Mouse (Mus musculus): ENCODE measurements around the gene Htr5b. TPM values are rescaled to one million over a fixed set of nuclear protein-coding genes. Genes with fewer than 3 reads are reported as not detected.

Htr5b gene
- polyA plus RNA-seq, 1 experiment from 2014 or later = 0.14 TPM

GRCm38 (mm10) chr1:121549456-121549855 lies 21.2 kb upstream of the Htr5b start:
- H3K27me3 ChIP-seq (ENCODE audit: insufficient read depth, low read length) = no peaks in the 10 kb centered on the region
- peak; percentile 38 for TF ChIP-seq CTCF (IDR thresholded peaks at IDR 0.05; ENCODE audit: low read depth)
- DNase-seq (peak; percentile 7), ATAC-seq (ENCODE audit: insufficient read depth) (no peak)
- H3K4me1 ChIP-seq (ENCODE audit: insufficient read depth) = no peaks in the 10 kb centered on the region
- H3K9me3 ChIP-seq (ENCODE audit: low read depth, low read length) = no peaks in the 10 kb centered on the region
- no peak overlapping the region for H3K4me3 ChIP-seq (ENCODE audit: low read depth, low read length)
- H3K9ac ChIP-seq = no peak overlapping the region
- no peak overlapping the region for H3K4me2 ChIP-seq
- 67% methylated on average over 4 of the region's 4 CpGs for WGBS
- peaks cover 23% of the 10 kb centered on the region for H3K36me3 ChIP-seq (ENCODE audit: insufficient read depth)
- no peak overlapping the region for H3K27ac ChIP-seq (ENCODE audit: low read depth)

- Histone ChIP-seq H3K9me3 (ENCODE audit: low read depth, low read length) (no peaks in the 10 kb centered on the region), H3K4me3 (ENCODE audit: low read depth, low read length) (no peak overlapping the region), H3K4me1 (ENCODE audit: insufficient read depth) (no peaks in the 10 kb centered on the region), H3K4me2 (no peak overlapping the region), H3K9ac (no peak overlapping the region), H3K36me3 (ENCODE audit: insufficient read depth) (peaks cover 18% of the 10 kb centered on the region; the same call in 1 of the 2 replicates), H3K27ac (ENCODE audit: low read depth) (no peak overlapping the region), H3K27me3 (ENCODE audit: insufficient read depth, low read length) (no peaks in the 10 kb centered on the region)
- WGBS = 88% methylated on average over 4 of the region's 4 CpGs
- DNase-seq (no peak), ATAC-seq (ENCODE audit: insufficient read depth) (no peak)
- TF ChIP-seq CTCF (IDR thresholded peaks at IDR 0.05; ENCODE audit: low read depth) = no peak
These were observed 20.4 kb upstream of the Htr5b start for GRCm38 (mm10) chr1:121548667-121549066.

GRCm38 (mm10) chr1:121546844-121547243 lies 18.6 kb upstream of the Htr5b start:
- no peak for ATAC-seq (ENCODE audit: insufficient read depth)
- WGBS = 59% methylated on average over 2 of the region's 2 CpGs

GRCm38 (mm10) chr1:121540361-121540760 lies 12.1 kb upstream of the Htr5b start:
- H3K27me3 ChIP-seq (ENCODE audit: insufficient read depth, low read length) = no peaks in the 10 kb centered on the region
- H3K9ac ChIP-seq = no peak overlapping the region
- no peak overlapping the region for H3K27ac ChIP-seq (ENCODE audit: low read depth)
- TF ChIP-seq CTCF (IDR thresholded peaks at IDR 0.05; ENCODE audit: low read depth) = no peak
- H3K4me1 ChIP-seq (ENCODE audit: insufficient read depth) = no peaks in the 10 kb centered on the region
- DNase-seq (no peak), ATAC-seq (ENCODE audit: insufficient read depth) (no peak)
- H3K4me3 ChIP-seq (ENCODE audit: low read depth, low read length) = no peak overlapping the region
- WGBS = 50% methylated on average over 8 of the region's 8 CpGs
- H3K4me2 ChIP-seq = no peak overlapping the region
- H3K9me3 ChIP-seq (ENCODE audit: low read depth, low read length) = no peaks in the 10 kb centered on the region
- no peaks in the 10 kb centered on the region for H3K36me3 ChIP-seq (ENCODE audit: insufficient read depth)

More at GRCm38 (mm10) chr1:121546844-121547243, 18.6 kb upstream of the Htr5b start:
- H3K4me1 ChIP-seq (ENCODE audit: insufficient read depth) = no peaks in the 10 kb centered on the region
- no peaks in the 10 kb centered on the region for H3K9me3 ChIP-seq (ENCODE audit: low read depth, low read length)
- H3K4me3 ChIP-seq (ENCODE audit: low read depth, low read length) = no peak overlapping the region
- H3K27ac ChIP-seq (ENCODE audit: low read depth) = no peak overlapping the region
- H3K9ac ChIP-seq = no peak overlapping the region
- no peak overlapping the region for H3K4me2 ChIP-seq
- no peak for DNase-seq
- no peak for TF ChIP-seq CTCF (IDR thresholded peaks at IDR 0.05; ENCODE audit: low read depth)
- no peaks in the 10 kb centered on the region for H3K27me3 ChIP-seq (ENCODE audit: insufficient read depth, low read length)
- H3K36me3 ChIP-seq (ENCODE audit: insufficient read depth) = 0 out of 2 replicates have a peak, but pooled peaks cover 3% of the 10 kb centered on the region

GRCm38 (mm10) chr1:121531439-121531838 lies 3.2 kb upstream of the Htr5b start:
- Histone ChIP-seq H3K4me1 (ENCODE audit: insufficient read depth) (0 out of 2 replicates have a peak, but pooled peaks cover 4% of the 10 kb centered on the region), H3K9me3 (ENCODE audit: low read depth, low read length) (no peaks in the 10 kb centered on the region), H3K4me2 (no peak overlapping the region), H3K27me3 (ENCODE audit: insufficient read depth, low read length) (peaks cover 21% of the 10 kb centered on the region), H3K36me3 (ENCODE audit: insufficient read depth) (no peaks in the 10 kb centered on the region), H3K9ac (no peak overlapping the region), H3K27ac (ENCODE audit: low read depth) (no peak overlapping the region), H3K4me3 (ENCODE audit: low read depth, low read length) (no peak overlapping the region)
- WGBS = 59% methylated on average over 7 of the region's 7 CpGs
- no peak for TF ChIP-seq CTCF (IDR thresholded peaks at IDR 0.05; ENCODE audit: low read depth)
- DNase-seq (no peak), ATAC-seq (ENCODE audit: insufficient read depth) (no peak)

- no peak overlapping the region for H3K4me2 ChIP-seq
- no peak overlapping the region for H3K9ac ChIP-seq
- H3K4me1 ChIP-seq (ENCODE audit: insufficient read depth) = 0 out of 2 replicates have a peak, but pooled peaks cover 4% of the 10 kb centered on the region
- TF ChIP-seq CTCF (IDR thresholded peaks at IDR 0.05; ENCODE audit: low read depth) = no peak
- ATAC-seq (ENCODE audit: insufficient read depth) = no peak
- no peaks in the 10 kb centered on the region for H3K36me3 ChIP-seq (ENCODE audit: insufficient read depth)
- no peaks in the 10 kb centered on the region for H3K9me3 ChIP-seq (ENCODE audit: low read depth, low read length)
- peaks cover 25% of the 10 kb centered on the region for H3K27me3 ChIP-seq (ENCODE audit: insufficient read depth, low read length)
- H3K4me3 ChIP-seq (ENCODE audit: low read depth, low read length) = no peak overlapping the region
- H3K27ac ChIP-seq (ENCODE audit: low read depth) = no peak overlapping the region
- no peak for DNase-seq
- WGBS = 86% methylated on average over 6 of the region's 6 CpGs
These were observed 1.0 kb upstream of the Htr5b start for GRCm38 (mm10) chr1:121529286-121529685.

GRCm38 (mm10) chr1:121527600-121528398 lies 466 bp downstream of the Htr5b start:
- Histone ChIP-seq H3K27ac (ENCODE audit: low read depth) (no peak overlapping the region), H3K4me1 (ENCODE audit: insufficient read depth) (0 out of 2 replicates have a peak, but pooled peaks cover 4% of the 10 kb centered on the region), H3K27me3 (ENCODE audit: insufficient read depth, low read length) (peaks cover 25% of the 10 kb centered on the region), H3K4me2 (peak overlapping the region; percentile 57), H3K36me3 (ENCODE audit: insufficient read depth) (no peaks in the 10 kb centered on the region), H3K9ac (no peak overlapping the region), H3K9me3 (ENCODE audit: low read depth, low read length) (no peaks in the 10 kb centered on the region), H3K4me3 (ENCODE audit: low read depth, low read length) (peak overlapping the region; percentile 25)
- 12% methylated on average over 55 of the region's 55 CpGs for WGBS
- TF ChIP-seq CTCF (IDR thresholded peaks at IDR 0.05; ENCODE audit: low read depth) = 0 out of 2 replicates have a peak, but pooled peaks have one; percentile 2
- ATAC-seq (ENCODE audit: insufficient read depth) = peak; percentile 45; the same call in 1 of the 2 replicates
- DNase-seq = peak; percentile 5

Measured in lung, embryonic 14.5 days (tissue).